Mouse (Mus musculus) embryonic facial prominence, embryonic 12.5 days (tissue): ENCODE measurements around the gene Gm6169. TPM values are rescaled to one million over a fixed set of nuclear protein-coding genes. Genes with fewer than 3 reads are reported as not detected.
"Not testable (repeated sequence)": the region's sequence is repeated elsewhere in the genome, so short reads cannot be mapped to it uniquely, and the experiment has no call there.

Experiments used
- ATAC-seq: fragments of 200-750 bp; cut with Nextera tagmentation; 2 replicates; pipeline ENCODE4 v1.8.0; 2017; ENCODE audit not compliant: insufficient number of reproducible peaks, insufficient read depth, low FRiP score, low TSS enrichment
- H3K27ac ChIP-seq: fragments of 300-500 bp; sonication (generic); 2 replicates; pipeline ENCODE4 v1.5.1; 2016; ENCODE audit warnings: mild to moderate bottlenecking
- H3K27me3 ChIP-seq: fragments of 300-500 bp; sonication (generic); 2 replicates; pipeline ENCODE4 v1.6.1; 2016; ENCODE audit warnings: mild to moderate bottlenecking, moderate library complexity
- H3K36me3 ChIP-seq: fragments of 300-500 bp; sonication (generic); 2 replicates; pipeline ENCODE4 v1.6.1; 2016; ENCODE audit warnings: mild to moderate bottlenecking
- H3K4me1 ChIP-seq: fragments of 300-500 bp; sonication (generic); 2 replicates; pipeline ENCODE4 v1.6.1; 2016
- H3K4me2 ChIP-seq: fragments of 300-500 bp; sonication (generic); replicated peaks from 2 replicates; pipeline ENCODE4 v1.6.1; 2016; ENCODE audit warnings: mild to moderate bottlenecking, moderate library complexity
- H3K4me3 ChIP-seq: fragments of 300-500 bp; sonication (generic); 2 replicates; pipeline ENCODE4 v1.5.1; 2016; ENCODE audit warnings: mild to moderate bottlenecking
- H3K9ac ChIP-seq: fragments of 300-500 bp; sonication (generic); 2 replicates; pipeline ENCODE4 v1.6.1; 2016; ENCODE audit warnings: mild to moderate bottlenecking, moderate library complexity
- H3K9me3 ChIP-seq: fragments of 300-500 bp; sonication (generic); 2 replicates; pipeline ENCODE4 v1.6.1; 2016; ENCODE audit warnings: mild to moderate bottlenecking, moderate library complexity
- WGBS: fragments of 180-500 bp; shearing (Covaris S2); methylation state at CpG from one replicate; pipeline ENCODE4 v1.1.7; 2016; 5-methylcytosine and 5-hydroxymethylcytosine counted together
- polyA plus RNA-seq: library from polyadenylated mRNA; unstranded; fragments of >200 nt; fragmentation: Nextera tagmentation; extraction: Ambion mirVana; gene quantifications from 2 replicates; pipeline ENCODE4 v1.2.1, GENCODE M21; 2016

The Gm6169 gene
- 0.71 and 1.9 TPM in 2 replicates for polyA plus RNA-seq

- H3K9ac ChIP-seq = no peak within 1 kb of the TSS
- H3K4me2 ChIP-seq = no peak within 1 kb of the TSS
- no peaks in the 10 kb centered on the region for H3K9me3 ChIP-seq
- ATAC-seq = no peak
- H3K36me3 ChIP-seq = no peaks in the 10 kb centered on the region
- H3K27me3 ChIP-seq = no peaks in the 10 kb centered on the region
- no peak within 1 kb of the TSS for H3K27ac ChIP-seq
- no peak within 1 kb of the TSS for H3K4me3 ChIP-seq
- H3K4me1 ChIP-seq = no peaks in the 10 kb centered on the region
- 80% methylated on average over 22 of the region's 22 CpGs for WGBS
Observed at GRCm38 (mm10) chr13:97099187-97099852, at the start of gene Gm6169. TSS of gene Gm6169 (minus strand) at chr13:97099237.

GRCm38 (mm10) chr13:97145834-97146233, 46.8 kb upstream of the Gm6169 start:
- H3K27me3 ChIP-seq = no peaks in the 10 kb centered on the region
- H3K27ac ChIP-seq = no peak overlapping the region
- H3K4me3 ChIP-seq = no peak overlapping the region
- no peaks in the 10 kb centered on the region for H3K9me3 ChIP-seq
- WGBS = 63% methylated on average over 4 of the region's 4 CpGs
- H3K9ac ChIP-seq = no peak overlapping the region
- no peaks in the 10 kb centered on the region for H3K4me1 ChIP-seq
- H3K4me2 ChIP-seq = no peak overlapping the region
- no peak for ATAC-seq
- peaks cover 46% of the 10 kb centered on the region for H3K36me3 ChIP-seq

- no peak for ATAC-seq
- 87% methylated on average over 7 of the region's 7 CpGs for WGBS
Observed at GRCm38 (mm10) chr13:97142321-97142720, 43.3 kb upstream of the Gm6169 start.

GRCm38 (mm10) chr13:97138404-97138931, 39.4 kb upstream of the Gm6169 start:
- H3K9me3 ChIP-seq, ATAC-seq, H3K4me1 ChIP-seq, H3K27me3 ChIP-seq: not testable (repeated sequence)
- 33% methylated on average over 8 of the region's 8 CpGs for WGBS
- peak overlapping the region; percentile 86 for H3K4me3 ChIP-seq
- 0 out of 2 replicates have a peak overlapping the region, but pooled peaks have one; percentile 82 for H3K27ac ChIP-seq
- peaks cover 20% of the 10 kb centered on the region for H3K36me3 ChIP-seq
- H3K4me2 ChIP-seq = peak overlapping the region; percentile 54
- peak overlapping the region; percentile 78 for H3K9ac ChIP-seq

More at GRCm38 (mm10) chr13:97142321-97142720, 43.3 kb upstream of the Gm6169 start:
- Histone ChIP-seq H3K9me3 (no peaks in the 10 kb centered on the region), H3K9ac (no peak overlapping the region), H3K36me3 (peaks cover 23% of the 10 kb centered on the region), H3K27ac (no peak overlapping the region), H3K4me2 (no peak overlapping the region), H3K4me3 (no peak overlapping the region), H3K4me1 (no peaks in the 10 kb centered on the region), H3K27me3 (no peaks in the 10 kb centered on the region)

- WGBS = under 1% methylated on average over 57 of the region's 57 CpGs
- Histone ChIP-seq H3K4me1 (no peaks in the 10 kb centered on the region), H3K4me2 (peak within 1 kb of the TSS; percentile 63), H3K36me3 (peaks cover 21% of the 10 kb centered on the region), H3K27me3 (no peaks in the 10 kb centered on the region), H3K4me3 (peak within 1 kb of the TSS; percentile 86), H3K9me3 (no peaks in the 10 kb centered on the region), H3K27ac (peak within 1 kb of the TSS; percentile 82), H3K9ac (peak within 1 kb of the TSS; percentile 78)
- ATAC-seq = peak; percentile 93
Observed at GRCm38 (mm10) chr13:97137466-97138400, 38.7 kb upstream of the Gm6169 start, which contains the start of the genes Gfm2 and Nsa2. TSS of gene Gfm2 (plus strand) at chr13:97137937. TSS of gene Nsa2 (minus strand) at chr13:97137937.

GRCm38 (mm10) chr13:97130413-97130812, 31.4 kb upstream of the Gm6169 start:
- WGBS = no CpG with 5 or more reads among the region's 2 CpGs

GRCm38 (mm10) chr13:97129654-97130053, 30.6 kb upstream of the Gm6169 start:
- not testable (repeated sequence) for H3K9me3 ChIP-seq, H3K4me3 ChIP-seq, H3K4me1 ChIP-seq, H3K27me3 ChIP-seq, ATAC-seq, H3K27ac ChIP-seq, H3K9ac ChIP-seq, H3K4me2 ChIP-seq
- 91% methylated on average over 4 of the region's 4 CpGs for WGBS
- H3K36me3 ChIP-seq = peaks cover 20% of the 10 kb centered on the region

More at GRCm38 (mm10) chr13:97130413-97130812, 31.4 kb upstream of the Gm6169 start:
- H3K9me3 ChIP-seq, H3K27me3 ChIP-seq, H3K27ac ChIP-seq, H3K4me2 ChIP-seq, H3K9ac ChIP-seq, ATAC-seq, H3K4me3 ChIP-seq, H3K4me1 ChIP-seq: not testable (repeated sequence)
- H3K36me3 ChIP-seq = peaks cover 23% of the 10 kb centered on the region

GRCm38 (mm10) chr13:97121341-97121740, 22.3 kb upstream of the Gm6169 start:
- Histone ChIP-seq H3K9me3 (no peaks in the 10 kb centered on the region), H3K27ac (no peak overlapping the region), H3K36me3 (0 out of 2 replicates have a peak, but pooled peaks cover 9% of the 10 kb centered on the region), H3K4me1 (no peaks in the 10 kb centered on the region), H3K4me3 (no peak overlapping the region), H3K27me3 (no peaks in the 10 kb centered on the region), H3K9ac (no peak overlapping the region), H3K4me2 (no peak overlapping the region)
- 82% methylated on average over 3 of the region's 3 CpGs for WGBS
- ATAC-seq = no peak

- Histone ChIP-seq H3K4me1 (no peaks in the 10 kb centered on the region), H3K9ac (no peak overlapping the region), H3K4me2 (no peak overlapping the region), H3K36me3 (0 out of 2 replicates have a peak, but pooled peaks cover 4% of the 10 kb centered on the region), H3K4me3 (no peak overlapping the region), H3K9me3 (no peaks in the 10 kb centered on the region), H3K27me3 (no peaks in the 10 kb centered on the region), H3K27ac (no peak overlapping the region)
- no peak for ATAC-seq
- 86% methylated on average over 4 of the region's 4 CpGs for WGBS
Observed at GRCm38 (mm10) chr13:97109046-97109445, 10.0 kb upstream of the Gm6169 start.

- ATAC-seq, H3K4me1 ChIP-seq, H3K4me2 ChIP-seq, H3K4me3 ChIP-seq, H3K9me3 ChIP-seq, H3K27me3 ChIP-seq, H3K9ac ChIP-seq, H3K36me3 ChIP-seq, H3K27ac ChIP-seq: not testable (repeated sequence)
- WGBS = 93% methylated on average over 4 of the region's 4 CpGs
Observed at GRCm38 (mm10) chr13:97107721-97108120, 8.7 kb upstream of the Gm6169 start.

- Histone ChIP-seq H3K9me3 (no peaks in the 10 kb centered on the region), H3K27me3 (no peaks in the 10 kb centered on the region), H3K4me2 (no peak overlapping the region), H3K4me3 (no peak overlapping the region), H3K27ac (no peak overlapping the region), H3K36me3 (0 out of 2 replicates have a peak, but pooled peaks cover under 1% of the 10 kb centered on the region), H3K4me1 (no peaks in the 10 kb centered on the region), H3K9ac (no peak overlapping the region)
- no peak for ATAC-seq
- WGBS = 76% methylated on average over 7 of the region's 7 CpGs
Observed at GRCm38 (mm10) chr13:97104996-97105395, 6.0 kb upstream of the Gm6169 start.
